Comparison of ENCODE assay signal across 21 mouse cellular contexts in the genomic region with DNA sequence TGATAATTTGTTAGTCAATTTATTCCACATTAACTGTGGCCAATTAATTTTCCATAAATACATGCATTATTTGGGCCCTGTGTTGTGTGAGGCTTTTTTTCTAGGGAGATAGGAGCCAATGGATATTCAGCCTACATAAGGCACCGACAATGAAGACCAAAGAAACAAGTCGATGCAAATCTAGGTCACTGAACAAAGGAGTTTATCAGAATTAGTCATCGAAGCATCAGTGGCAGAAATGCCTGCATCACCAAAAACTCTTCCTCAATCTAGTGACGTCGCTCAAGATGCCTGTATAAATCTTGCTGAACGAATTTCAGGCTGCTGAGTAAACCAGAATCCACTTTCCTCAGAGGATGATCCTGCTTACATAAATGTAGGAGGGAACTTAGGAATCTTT.
DNase-seq lines count a peak whose midpoint lies in the region; TF ChIP-seq lines count a peak whose summit lies in the region.
"Had no signal": no experiment of that assay in that cellular context is flagged by ENCODE, and none has a peak within 500 bp of the region (broad histone marks: within the 10 kb centered on the region; RNA-seq: fewer than 3 reads in every experiment).

No protein-coding gene starts in this region.

- DNase-seq in layer of hippocampus, adult 2 months (ENCODE audit: low spot score in 2 of 2) = peak in 1 of 2 experiments; percentile 1
- DNase-seq in layer of hippocampus, adult 18-20 months (ENCODE audit: low spot score in 2 of 2) = no peak
- DNase-seq in CH12.LX (ENCODE audit: extremely low read depth) = peak; percentile 29
- DNase-seq in retina, embryonic 14.5 days (ENCODE audit: low spot score) = peak; percentile 16
- no peak for DNase-seq in heart, adult 11 months
- no peak for DNase-seq in ovary, postnatal 10 days (ENCODE audit: low spot score)
- DNase-seq: adrenal gland, adult 2 months; adrenal gland, postnatal 14 days; cerebellum, adult 18-20 months; cerebellum, adult 9-10 months; cerebellum, postnatal 14 days; gastrocnemius, postnatal 25 days; heart, postnatal 36 days; kidney, adult 11 months had no signal

- no peak overlapping the region for H3K9ac ChIP-seq in CH12.LX (ENCODE audit: insufficient read depth, low read depth)
- H3K9ac ChIP-seq: forebrain, embryonic 13.5 days; hindbrain, embryonic 13.5 days; intestine, embryonic 15.5 days had no signal

- no peak for TF ChIP-seq CTCF in layer of hippocampus, adult 2 months (conservative IDR thresholded peaks at IDR 0.05)
- TF ChIP-seq CTCF in CH12.LX (conservative IDR thresholded peaks at IDR 0.05 in 1 of 2, IDR thresholded peaks at IDR 0.05 in 1 of 2; ENCODE audit: low read depth in 2 of 2, low read length in 2 of 2) = no peak

- peak overlapping the region; percentile 15; the same call in 1 of the 2 replicates for H3K27ac ChIP-seq in layer of hippocampus, adult 2 months
- H3K27ac ChIP-seq in CH12.LX (ENCODE audit: insufficient read depth, low read depth) = no peak overlapping the region
- H3K27ac ChIP-seq: forebrain, embryonic 10.5 days; forebrain, embryonic 13.5 days; hindbrain, embryonic 10.5 days; hindbrain, embryonic 13.5 days; intestine, embryonic 15.5 days had no signal

- no peaks in the 10 kb centered on the region for H3K36me3 ChIP-seq in CH12.LX (replicated peaks in 1 of 2; ENCODE audit: control insufficient read depth in 1 of 2, insufficient read depth in 1 of 2, low read length in 1 of 2)
- H3K36me3 ChIP-seq: forebrain, embryonic 10.5 days; hindbrain, embryonic 10.5 days; hindbrain, embryonic 13.5 days; intestine, embryonic 15.5 days had no signal

- TF ChIP-seq RAD21 in CH12.LX (IDR thresholded peaks at IDR 0.05; ENCODE audit: low read depth, low read length) = no peak

- no peaks in the 10 kb centered on the region for H3K27me3 ChIP-seq in CH12.LX (replicated peaks)
- H3K27me3 ChIP-seq: forebrain, embryonic 13.5 days; hindbrain, embryonic 13.5 days; intestine, embryonic 15.5 days; Patski had no signal

- H3K4me3 ChIP-seq in layer of hippocampus, adult 2 months = no peak overlapping the region
- H3K4me3 ChIP-seq in CH12.LX (replicated peaks in 1 of 3; ENCODE audit: low read depth in 2 of 3, low read length in 2 of 3, poor library complexity in 1 of 3) = no peak overlapping the region
- H3K4me3 ChIP-seq: forebrain, embryonic 10.5 days; forebrain, embryonic 13.5 days; hindbrain, embryonic 10.5 days; hindbrain, embryonic 13.5 days; intestine, embryonic 15.5 days had no signal

- no peaks in the 10 kb centered on the region for H3K9me3 ChIP-seq in CH12.LX (replicated peaks; ENCODE audit: low read length)
- H3K9me3 ChIP-seq: forebrain, embryonic 10.5 days; forebrain, embryonic 13.5 days; hindbrain, embryonic 10.5 days; hindbrain, embryonic 13.5 days; intestine, embryonic 15.5 days had no signal

- no peak for TF ChIP-seq POLR2A in CH12.LX (IDR thresholded peaks at IDR 0.05; ENCODE audit: low read depth, low read length)

- 0 out of 2 replicates have a peak overlapping the region, but pooled peaks have one; percentile 29 for H3K4me2 ChIP-seq in CH12.LX (ENCODE audit: insufficient read depth, low read depth, poor library complexity, severe bottlenecking)
- H3K4me2 ChIP-seq: forebrain, embryonic 13.5 days; heart, embryonic 11.5 days; hindbrain, embryonic 13.5 days; intestine, embryonic 15.5 days had no signal

- no peak for TF ChIP-seq EP300 in CH12.LX (IDR thresholded peaks at IDR 0.05; ENCODE audit: low read length)

- H3K79me2 ChIP-seq in CH12.LX (replicated peaks; ENCODE audit: control insufficient read depth, extremely low read depth, insufficient read depth, poor library complexity, severe bottlenecking) = no peaks in the 10 kb centered on the region

- peaks cover 0 to 15% of the 10 kb centered on the region in 2 experiments; a peak in 3 of 4 replicates for H3K4me1 ChIP-seq in CH12.LX (ENCODE audit: control insufficient read depth in 1 of 2, insufficient read depth in 2 of 2)
- H3K4me1 ChIP-seq: forebrain, embryonic 10.5 days; forebrain, embryonic 13.5 days; hindbrain, embryonic 10.5 days; hindbrain, embryonic 13.5 days; intestine, embryonic 15.5 days had no signal

- in situ Hi-C loops in CH12.LX (cut with MboI; ENCODE audit: low pct_ligation_motif_present, low pct_unique_long_range_greater_than_20kb, low sequenced_read_pairs) = no loop called here

- dilution Hi-C loops in CH12.LX (cut with MboI; ENCODE audit: extremely low pct_ligation_motif_present, extremely low pct_unique_long_range_greater_than_20kb, low sequenced_read_pairs) = no loop called here

TF ChIP-seq in CH12.LX, 34 proteins besides CTCF, POLR2A, EP300 and RAD21:
- TF ChIP-seq JUND (conservative IDR thresholded peaks at IDR 0.05; ENCODE audit: low read depth, low read length) = no peak
- no peak for TF ChIP-seq MXI1 (IDR thresholded peaks at IDR 0.05; ENCODE audit: low read depth, low read length)
- TF ChIP-seq UBTF (IDR thresholded peaks at IDR 0.05; ENCODE audit: low read depth, low read length) = no peak
- TF ChIP-seq ZC3H11A (IDR thresholded peaks at IDR 0.05; ENCODE audit: low read depth, low read length) = no peak
- TF ChIP-seq JUN (IDR thresholded peaks at IDR 0.05; ENCODE audit: insufficient read depth, low read depth, low read length) = no peak
- TF ChIP-seq TBP (conservative IDR thresholded peaks at IDR 0.05; ENCODE audit: low read depth, low read length) = no peak
- no peak for TF ChIP-seq IRF4 (IDR thresholded peaks at IDR 0.05; ENCODE audit: low read depth, low read length)
- no peak for TF ChIP-seq GABPA (IDR thresholded peaks at IDR 0.05; ENCODE audit: insufficient replicate concordance, low read depth, low read length)
- no peak for TF ChIP-seq ZNF384 (IDR thresholded peaks at IDR 0.05; ENCODE audit: low read depth, low read length)
- no peak for TF ChIP-seq SIN3A (IDR thresholded peaks at IDR 0.05; ENCODE audit: low read length)
- TF ChIP-seq ELF1 (IDR thresholded peaks at IDR 0.05; ENCODE audit: low read depth, low read length) = no peak
- TF ChIP-seq USF2 (conservative IDR thresholded peaks at IDR 0.05; ENCODE audit: low read depth, low read length) = no peak
TF ChIP-seq in CH12.LX: peak in this region for 0.

Comparison
In these comparisons a context has a peak if more than half of its experiments do, and no peak if none do; other contexts are left out.
1. DNase-seq: peak in CH12.LX (single experiment) and retina, embryonic 14.5 days (single experiment); none in layer of hippocampus, adult 18-20 months (0 of 2), heart, adult 11 months (single experiment) and ovary, postnatal 10 days (single experiment).